Mouse (Mus musculus) inflammation-experienced regulatory T-cells, adult 6 months (primary cell): ENCODE data around the gene Senp1. TPM values are rescaled to one million over a fixed set of nuclear protein-coding genes. Genes with fewer than 3 reads are reported as not detected.
A peak's percentile ranks its signal among the peaks of the same experiment; 100 is the strongest.

Experiments used
- ATAC-seq: one replicate; pipeline ENCODE4 v1.8.0; 2017
- polyA plus RNA-seq, 3 experiments: library from polyadenylated mRNA; unstranded; fragments of 100-300 nt; shearing (Covaris generic); gene quantifications; one replicate each; pipeline ENCODE4 v1.2.1; 2017

The Senp1 gene
- 10 to 100 TPM; 29.3 to 35.6 (median 35.0) TPM for polyA plus RNA-seq

GRCm38 (mm10) chr15:98093121-98094011, at the start of gene Senp1:
TSS of gene Senp1 (minus strand) at chr15:98093744.
- peak; percentile 68 for ATAC-seq

- no peak for ATAC-seq
These were observed 49.0 kb upstream of the Senp1 start for GRCm38 (mm10) chr15:98142515-98142914.

- no peak for ATAC-seq
These were observed 47.3 kb upstream of the Senp1 start for GRCm38 (mm10) chr15:98140809-98141208.

GRCm38 (mm10) chr15:98139763-98140162, 46.2 kb upstream of the Senp1 start:
- ATAC-seq = no peak

- no peak for ATAC-seq
These were observed 43.3 kb upstream of the Senp1 start for GRCm38 (mm10) chr15:98136871-98137270.

GRCm38 (mm10) chr15:98135671-98136070, 42.1 kb upstream of the Senp1 start:
- ATAC-seq = no peak

GRCm38 (mm10) chr15:98134666-98135065, 41.1 kb upstream of the Senp1 start:
- ATAC-seq = no peak

GRCm38 (mm10) chr15:98134034-98134433, 40.5 kb upstream of the Senp1 start:
- ATAC-seq = no peak

GRCm38 (mm10) chr15:98133471-98133870, 39.9 kb upstream of the Senp1 start:
- no peak for ATAC-seq

- ATAC-seq = no peak
These were observed 38.6 kb upstream of the Senp1 start for GRCm38 (mm10) chr15:98131942-98132655.

GRCm38 (mm10) chr15:98131451-98131850, 37.9 kb upstream of the Senp1 start:
- ATAC-seq = no peak

GRCm38 (mm10) chr15:98131001-98131400, 37.5 kb upstream of the Senp1 start:
- ATAC-seq = no peak

GRCm38 (mm10) chr15:98120831-98121230, 27.3 kb upstream of the Senp1 start:
- ATAC-seq = no peak

- ATAC-seq = no peak
These were observed 25.8 kb upstream of the Senp1 start for GRCm38 (mm10) chr15:98119363-98119762.

GRCm38 (mm10) chr15:98116287-98116686, 22.7 kb upstream of the Senp1 start:
- no peak for ATAC-seq

- no peak for ATAC-seq
These were observed 22.2 kb upstream of the Senp1 start for GRCm38 (mm10) chr15:98115779-98116163.

- ATAC-seq = no peak
These were observed 21.6 kb upstream of the Senp1 start for GRCm38 (mm10) chr15:98114852-98115778.

GRCm38 (mm10) chr15:98114098-98114851, 20.7 kb upstream of the Senp1 start:
- no peak for ATAC-seq

- no peak for ATAC-seq
These were observed 18.2 kb upstream of the Senp1 start for GRCm38 (mm10) chr15:98111791-98112190.

- peak; percentile 97 for ATAC-seq
These were observed 15.0 kb upstream of the Senp1 start for GRCm38 (mm10) chr15:98108297-98109152.
